8 mouse cellular contexts compared by ENCODE assay signal in the genomic region with DNA sequence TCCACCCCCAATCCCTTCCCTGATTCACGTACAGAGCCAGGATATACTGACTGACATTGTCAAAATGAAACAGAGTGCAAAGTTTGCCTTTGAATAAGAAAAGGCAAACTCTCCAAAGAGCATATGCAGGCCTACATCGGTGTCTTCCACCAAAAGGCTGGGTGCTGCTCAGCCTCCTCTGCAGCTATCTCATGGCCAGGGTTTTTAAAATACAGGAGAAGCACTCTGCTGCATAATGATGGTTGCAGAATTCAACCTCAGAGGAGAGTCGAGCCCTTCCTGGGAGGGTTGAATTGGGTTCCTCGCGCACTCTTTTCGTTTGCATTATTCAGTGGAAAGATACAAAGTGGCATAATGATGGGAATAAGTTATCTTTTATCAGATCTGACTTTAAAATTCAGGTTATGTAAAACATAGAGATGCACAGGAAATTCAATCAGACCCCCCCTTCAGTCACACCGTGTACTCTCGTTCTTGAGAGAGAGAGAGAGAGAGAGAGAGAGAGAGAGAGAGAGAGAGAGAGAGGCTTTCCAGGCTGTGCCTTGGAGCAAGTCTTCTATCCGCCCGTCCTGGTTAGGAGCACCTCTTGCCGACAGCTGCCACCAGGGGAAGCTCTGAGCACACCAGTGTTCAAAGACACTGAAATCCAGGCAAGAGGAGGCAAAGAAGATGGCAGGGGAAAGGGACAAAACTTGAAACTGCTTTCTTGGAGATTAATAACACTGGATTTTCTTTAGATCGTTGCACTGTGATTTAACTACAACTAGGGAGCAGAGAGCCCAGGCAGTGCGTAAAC.
DNase-seq lines count a peak whose midpoint lies in the region; ATAC-seq and TF ChIP-seq lines count a peak whose summit lies in the region.
"Had no signal": no experiment of that assay in that cellular context is flagged by ENCODE, and none has a peak within 500 bp of the region (broad histone marks: within the 10 kb centered on the region; RNA-seq: fewer than 3 reads in every experiment).

No protein-coding gene starts in this region.

- H3K27me3 ChIP-seq in ES-Bruce4 (ENCODE audit: control insufficient read depth, insufficient read depth, low read length, poor library complexity, severe bottlenecking) = no peaks in the 10 kb centered on the region; the same call in 1 of the 2 replicates
- no peaks in the 10 kb centered on the region for H3K27me3 ChIP-seq in forebrain, embryonic 12.5 days
- H3K27me3 ChIP-seq: embryonic facial prominence, embryonic 12.5 days had no signal

- no peak for TF ChIP-seq EP300 in ES-Bruce4 (IDR thresholded peaks at IDR 0.05; ENCODE audit: insufficient read depth, low read depth, low read length)

- 49% methylated on average over 13 of the region's 13 CpGs for WGBS in forebrain, embryonic 12.5 days

- DNase-seq in 3T3-L1 (ENCODE audit: low read depth, low spot score) = peak; percentile 46
- DNase-seq in kidney, postnatal 10 days = peak; percentile 56
- peak; percentile 48 for DNase-seq in mesoderm, embryonic 11.5 days (ENCODE audit: low read depth, low spot score)
- DNase-seq in spleen, postnatal 36 days (ENCODE audit: low spot score in 2 of 2) = no peak
- DNase-seq in adrenal gland, adult 8-10 months = no peak

- H3K36me3 ChIP-seq in ES-Bruce4 (ENCODE audit: control insufficient read depth, insufficient read depth, low read length, poor library complexity, severe bottlenecking) = no peaks in the 10 kb centered on the region
- H3K36me3 ChIP-seq in forebrain, embryonic 12.5 days (replicated peaks) = no peaks in the 10 kb centered on the region
- H3K36me3 ChIP-seq: embryonic facial prominence, embryonic 12.5 days had no signal

- H3K9me3 ChIP-seq in ES-Bruce4 (replicated peaks; ENCODE audit: control insufficient read depth, insufficient read depth, low read length, poor library complexity, severe bottlenecking) = no peaks in the 10 kb centered on the region
- no peaks in the 10 kb centered on the region for H3K9me3 ChIP-seq in forebrain, embryonic 12.5 days
- H3K9me3 ChIP-seq: embryonic facial prominence, embryonic 12.5 days had no signal

- ATAC-seq in forebrain, embryonic 12.5 days (ENCODE audit: low FRiP score) = peak; percentile 71; the same call in 1 of the 2 replicates

- no peak overlapping the region for H3K4me3 ChIP-seq in ES-Bruce4 (ENCODE audit: low read depth, low read length)
- no peak overlapping the region for H3K4me3 ChIP-seq in forebrain, embryonic 12.5 days (replicated peaks)
- H3K4me3 ChIP-seq: embryonic facial prominence, embryonic 12.5 days had no signal

- TF ChIP-seq CTCF in ES-Bruce4 (IDR thresholded peaks at IDR 0.05; ENCODE audit: low read depth, low read length) = peak; percentile 32

- H3K9ac ChIP-seq in ES-Bruce4 (ENCODE audit: low read depth, poor library complexity, severe bottlenecking) = no peak overlapping the region
- H3K9ac ChIP-seq in forebrain, embryonic 12.5 days = no peak overlapping the region
- H3K9ac ChIP-seq: embryonic facial prominence, embryonic 12.5 days had no signal

- TF ChIP-seq POLR2A in ES-Bruce4 (IDR thresholded peaks at IDR 0.05; ENCODE audit: insufficient read depth, low read length) = no peak

- no peak overlapping the region for H3K4me2 ChIP-seq in forebrain, embryonic 12.5 days
- H3K4me2 ChIP-seq: embryonic facial prominence, embryonic 12.5 days had no signal

- H3K27ac ChIP-seq in ES-Bruce4 (ENCODE audit: insufficient read depth, low read length) = no peak overlapping the region
- H3K27ac ChIP-seq in forebrain, embryonic 12.5 days = no peak overlapping the region
- H3K27ac ChIP-seq: embryonic facial prominence, embryonic 12.5 days had no signal

- no peaks in the 10 kb centered on the region for H3K4me1 ChIP-seq in ES-Bruce4 (ENCODE audit: control insufficient read depth, insufficient read depth, low read length)
- peaks cover 6% of the 10 kb centered on the region for H3K4me1 ChIP-seq in forebrain, embryonic 12.5 days

Comparison
In these comparisons a context has a peak if more than half of its experiments do, and no peak if none do; other contexts are left out.
1. DNase-seq: peak in 3T3-L1 (single experiment), kidney, postnatal 10 days (single experiment) and mesoderm, embryonic 11.5 days (single experiment); none in spleen, postnatal 36 days (0 of 2) and adrenal gland, adult 8-10 months (single experiment).